Mouse (Mus musculus) liver, embryonic 11.5 days (tissue): ENCODE measurements around the gene Tyro3. TPM values are rescaled to one million over a fixed set of nuclear protein-coding genes. Genes with fewer than 3 reads are reported as not detected.

Experiments used
- ATAC-seq: fragments of 200-750 bp; cut with Nextera tagmentation; replicated peaks from 2 replicates; pipeline ENCODE4 v1.8.0; 2017; ENCODE audit warnings: moderate number of reproducible peaks, mild to moderate bottlenecking, moderate TSS enrichment, moderate library complexity; ENCODE audit not compliant: low FRiP score
- DNase-seq: peaks from one replicate; pipeline ENCODE4 v3.0.0-alpha.2; 2017; ENCODE audit warnings: low spot score
- H3K27ac ChIP-seq: fragments of 300-500 bp; sonication (generic); 2 replicates; pipeline ENCODE4 v1.5.1; 2014; ENCODE audit warnings: mild to moderate bottlenecking, low read depth, low read length, control low read depth
- H3K27me3 ChIP-seq: fragments of 300-500 bp; sonication (generic); replicated peaks from 2 replicates; pipeline ENCODE4 v1.6.1; 2014; ENCODE audit warnings: low read length, mixed read lengths; ENCODE audit not compliant: control insufficient read depth, insufficient read depth
- H3K36me3 ChIP-seq: fragments of 300-500 bp; sonication (generic); 2 replicates; pipeline ENCODE4 v1.6.1; 2014; ENCODE audit warnings: mild to moderate bottlenecking, low read length, moderate library complexity, mixed read lengths; ENCODE audit not compliant: control insufficient read depth, insufficient read depth
- H3K4me1 ChIP-seq: fragments of 300-500 bp; sonication (generic); replicated peaks from 2 replicates; pipeline ENCODE4 v1.6.1; 2014; ENCODE audit warnings: low read length, mixed read lengths; ENCODE audit not compliant: control insufficient read depth, insufficient read depth
- H3K4me2 ChIP-seq: fragments of 300-500 bp; sonication (generic); 2 replicates; pipeline ENCODE4 v1.6.1; 2014; ENCODE audit warnings: mild to moderate bottlenecking, control low read depth, moderate library complexity
- H3K4me3 ChIP-seq: fragments of 300-500 bp; sonication (generic); 2 replicates; pipeline ENCODE4 v1.5.1; 2014; ENCODE audit warnings: low read depth, low read length, control low read depth
- H3K9ac ChIP-seq: fragments of 300-500 bp; sonication (generic); 2 replicates; pipeline ENCODE4 v1.6.1; 2014; ENCODE audit warnings: low read depth, low read length, control low read depth
- H3K9me3 ChIP-seq: fragments of 300-500 bp; sonication (generic); 2 replicates; pipeline ENCODE4 v1.6.1; 2016; ENCODE audit warnings: low read length, inconsistent platforms, mixed read lengths; ENCODE audit not compliant: control insufficient read depth
- WGBS: fragments of 180-500 bp; shearing (Covaris S2); extraction: QIAGEN DNeasy Blood & Tissue Kit; methylation state at CpG from one replicate; pipeline ENCODE4 v1.1.7; 2014; 5-methylcytosine and 5-hydroxymethylcytosine counted together
- polyA plus RNA-seq: library from polyadenylated mRNA; unstranded; fragments of >200 nt; fragmentation: Nextera tagmentation; extraction: Ambion mirVana; gene quantifications from 2 replicates; pipeline ENCODE4 v1.2.1, GENCODE M21; 2014

Gene Tyro3
- polyA plus RNA-seq: 5.8 and 5.9 TPM in 2 replicates

- Histone ChIP-seq H3K4me2 (peak within 1 kb of the TSS; percentile 99; the same call in 1 of the 2 replicates), H3K27me3 (peaks cover 54% of the 10 kb centered on the region)
Measured at GRCm38 (mm10) chr2:119797279-119797783, at the start of gene Tyro3. Tyro3 (plus strand) TSS chr2:119797733.

GRCm38 (mm10) chr2:119749260-119749659 is 48.3 kb upstream of the Tyro3 start:
- no peak for DNase-seq
- 66% methylated on average over 13 of the region's 13 CpGs for WGBS
- no peak for ATAC-seq
- Histone ChIP-seq H3K9me3 (no peaks in the 10 kb centered on the region), H3K4me3 (no peak overlapping the region), H3K4me1 (peaks cover 8% of the 10 kb centered on the region), H3K27ac (no peak overlapping the region), H3K36me3 (no peaks in the 10 kb centered on the region), H3K27me3 (peaks cover 52% of the 10 kb centered on the region), H3K9ac (no peak overlapping the region), H3K4me2 (no peak overlapping the region)

More at GRCm38 (mm10) chr2:119797279-119797783, at the start of gene Tyro3:
- no peaks in the 10 kb centered on the region; the same call in none of the 2 replicates for H3K4me1 ChIP-seq
- no peak within 1 kb of the TSS for H3K4me3 ChIP-seq
- DNase-seq (no peak), ATAC-seq (no peak)
- no peaks in the 10 kb centered on the region for H3K9me3 ChIP-seq
- no peak within 1 kb of the TSS for H3K27ac ChIP-seq
- 60% methylated on average over 5 of the region's 5 CpGs for WGBS
- no peaks in the 10 kb centered on the region for H3K36me3 ChIP-seq
- no peak within 1 kb of the TSS for H3K9ac ChIP-seq

- Histone ChIP-seq H3K9ac (peak overlapping the region; percentile 48), H3K4me3 (peak overlapping the region; percentile 66), H3K4me2 (peak overlapping the region; percentile 99), H3K36me3 (no peaks in the 10 kb centered on the region), H3K27me3 (peaks cover 82% of the 10 kb centered on the region), H3K9me3 (no peaks in the 10 kb centered on the region), H3K27ac (no peak overlapping the region), H3K4me1 (peaks cover 8% of the 10 kb centered on the region)
- ATAC-seq (no peak), DNase-seq (peak; percentile 59)
- 5% methylated on average over 27 of the region's 31 CpGs for WGBS
Measured at GRCm38 (mm10) chr2:119757601-119758100, 39.9 kb upstream of the Tyro3 start.

GRCm38 (mm10) chr2:119758101-119758843 is 39.3 kb upstream of the Tyro3 start:
- Histone ChIP-seq H3K9ac (peak overlapping the region; percentile 48), H3K36me3 (no peaks in the 10 kb centered on the region), H3K9me3 (no peaks in the 10 kb centered on the region), H3K4me3 (peak overlapping the region; percentile 66), H3K27ac (no peak overlapping the region), H3K4me1 (peaks cover 8% of the 10 kb centered on the region), H3K27me3 (peaks cover 77% of the 10 kb centered on the region), H3K4me2 (peak overlapping the region; percentile 99)
- DNase-seq (peak; percentile 54), ATAC-seq (no peak; the same call in 1 of the 2 replicates)
- WGBS: under 1% methylated on average over 60 of the region's 77 CpGs

- no peaks in the 10 kb centered on the region for H3K9me3 ChIP-seq
- peaks cover 4% of the 10 kb centered on the region; the same call in 1 of the 2 replicates for H3K36me3 ChIP-seq
- DNase-seq (no peak), ATAC-seq (no peak)
- H3K4me1 ChIP-seq: peaks cover 8% of the 10 kb centered on the region
- WGBS: 5% methylated on average over 44 of the region's 44 CpGs
- peak overlapping the region; percentile 99 for H3K4me2 ChIP-seq
- no peak overlapping the region for H3K27ac ChIP-seq
- H3K4me3 ChIP-seq: peak overlapping the region; percentile 66
- no peak overlapping the region for H3K9ac ChIP-seq
- H3K27me3 ChIP-seq: peaks cover 69% of the 10 kb centered on the region
Measured at GRCm38 (mm10) chr2:119758844-119759835, 38.4 kb upstream of the Tyro3 start.

- Histone ChIP-seq H3K36me3 (peaks cover 4% of the 10 kb centered on the region; the same call in 1 of the 2 replicates), H3K27me3 (peaks cover 61% of the 10 kb centered on the region), H3K27ac (no peak within 1 kb of the TSS), H3K4me2 (no peak within 1 kb of the TSS), H3K4me3 (0 out of 2 replicates have a peak within 1 kb of the TSS, but pooled peaks have one; percentile 66), H3K9ac (no peak within 1 kb of the TSS), H3K9me3 (no peaks in the 10 kb centered on the region), H3K4me1 (peaks cover 8% of the 10 kb centered on the region)
- DNase-seq: no peak
- no peak for ATAC-seq
- 14% methylated on average over 9 of the region's 9 CpGs for WGBS
Measured at GRCm38 (mm10) chr2:119760251-119760650, 37.3 kb upstream of the Tyro3 start, which contains the start of gene Ltk. Ltk (minus strand) TSS chr2:119760431.

GRCm38 (mm10) chr2:119762276-119762675 is 35.3 kb upstream of the Tyro3 start:
- Histone ChIP-seq H3K9ac (no peak overlapping the region), H3K4me3 (no peak overlapping the region), H3K9me3 (no peaks in the 10 kb centered on the region), H3K4me1 (peaks cover 8% of the 10 kb centered on the region), H3K27ac (no peak overlapping the region), H3K27me3 (peaks cover 47% of the 10 kb centered on the region), H3K36me3 (peaks cover 11% of the 10 kb centered on the region; the same call in 1 of the 2 replicates), H3K4me2 (no peak overlapping the region)
- WGBS: 62% methylated on average over 1 of the region's 1 CpGs
- DNase-seq (no peak), ATAC-seq (no peak)

- Histone ChIP-seq H3K27ac (no peak overlapping the region), H3K4me3 (no peak overlapping the region), H3K27me3 (peaks cover 30% of the 10 kb centered on the region), H3K4me1 (peaks cover under 1% of the 10 kb centered on the region; the same call in 1 of the 2 replicates), H3K9ac (no peak overlapping the region), H3K4me2 (no peak overlapping the region), H3K9me3 (no peaks in the 10 kb centered on the region), H3K36me3 (peaks cover 19% of the 10 kb centered on the region; the same call in 1 of the 2 replicates)
- ATAC-seq: no peak
- DNase-seq: no peak
- 80% methylated on average over 4 of the region's 4 CpGs for WGBS
Measured at GRCm38 (mm10) chr2:119763924-119764323, 33.6 kb upstream of the Tyro3 start.
